Mouse (Mus musculus) urinary bladder, postnatal 25 days (tissue): ENCODE measurements around the gene Uba3.

Source experiments
- DNase-seq: peaks from one replicate; pipeline ENCODE4 v3.0.0; 2022; ENCODE audit warnings: low spot score

The Uba3 gene

GRCm38 (mm10) chr6:97205439-97205885 lies at the start of gene Uba3:
TSS of gene Uba3 (minus strand) at chr6:97205647.
- DNase-seq, result peak; percentile 99

- DNase-seq, result no peak
These were observed 47.3 kb upstream of the Uba3 start, which contains the start of gene Lmod3 for GRCm38 (mm10) chr6:97252711-97253221. TSS of gene Lmod3 (minus strand) at chr6:97252759.

GRCm38 (mm10) chr6:97252086-97252485 lies 46.6 kb upstream of the Uba3 start:
- no peak for DNase-seq

- peak; percentile 38 for DNase-seq
These were observed 45.5 kb upstream of the Uba3 start for GRCm38 (mm10) chr6:97250966-97251365.

- DNase-seq, result no peak
These were observed 39.8 kb upstream of the Uba3 start for GRCm38 (mm10) chr6:97245200-97245599.

- DNase-seq, result no peak
These were observed 37.1 kb upstream of the Uba3 start for GRCm38 (mm10) chr6:97242522-97242921.

- no peak for DNase-seq
These were observed 34.6 kb upstream of the Uba3 start for GRCm38 (mm10) chr6:97240092-97240491.

GRCm38 (mm10) chr6:97239360-97239759 lies 33.9 kb upstream of the Uba3 start:
- no peak for DNase-seq

GRCm38 (mm10) chr6:97236088-97236487 lies 30.6 kb upstream of the Uba3 start:
- DNase-seq, result no peak

- DNase-seq, result no peak
These were observed 29.6 kb upstream of the Uba3 start for GRCm38 (mm10) chr6:97234911-97235668.

GRCm38 (mm10) chr6:97227067-97227847 lies 21.8 kb upstream of the Uba3 start:
- no peak for DNase-seq

- no peak for DNase-seq
These were observed 20.6 kb upstream of the Uba3 start for GRCm38 (mm10) chr6:97226083-97226491.

GRCm38 (mm10) chr6:97224505-97224904 lies 19.1 kb upstream of the Uba3 start:
- no peak for DNase-seq

GRCm38 (mm10) chr6:97223566-97223965 lies 18.1 kb upstream of the Uba3 start:
- no peak for DNase-seq

- DNase-seq, result no peak
These were observed 17.6 kb upstream of the Uba3 start for GRCm38 (mm10) chr6:97222931-97223467.

- no peak for DNase-seq
These were observed 16.9 kb upstream of the Uba3 start for GRCm38 (mm10) chr6:97222321-97222720.

GRCm38 (mm10) chr6:97221205-97222025 lies 16.0 kb upstream of the Uba3 start:
- no peak for DNase-seq

- no peak for DNase-seq
These were observed 15.2 kb upstream of the Uba3 start for GRCm38 (mm10) chr6:97220672-97221071.

- no peak for DNase-seq
These were observed 10.8 kb upstream of the Uba3 start for GRCm38 (mm10) chr6:97216154-97216821.

GRCm38 (mm10) chr6:97211981-97212380 lies 6.5 kb upstream of the Uba3 start:
- DNase-seq, result peak; percentile 46

- no peak for DNase-seq
These were observed 5.6 kb upstream of the Uba3 start for GRCm38 (mm10) chr6:97210962-97211601.
